Mouse (Mus musculus): ENCODE results near the gene Slc29a4. TPM values are rescaled to one million over a fixed set of nuclear protein-coding genes. Genes with fewer than 3 reads are reported as not detected.

The Slc29a4 gene
- polyA plus RNA-seq, 1 experiment = 2.6 TPM

GRCm38 (mm10) chr5:142739941-142740340 lies 47.6 kb downstream of the Slc29a4 start:
- no peak for TF ChIP-seq POLR2A (IDR thresholded peaks at IDR 0.05; ENCODE audit: low read depth, low read length)
- TF ChIP-seq CTCF (IDR thresholded peaks at IDR 0.05; ENCODE audit: extremely low read depth, insufficient read length, insufficient replicate concordance, low read depth, low read length) = no peak
- Histone ChIP-seq H3K27ac (ENCODE audit: insufficient read depth, low read depth, low read length) (no peak overlapping the region), H3K36me3 (ENCODE audit: control insufficient read depth, insufficient read depth, low read length) (peaks cover 73% of the 10 kb centered on the region), H3K4me3 (ENCODE audit: low read depth, low read length) (no peak overlapping the region), H3K27me3 (ENCODE audit: control insufficient read depth, insufficient read depth, low read length) (no peaks in the 10 kb centered on the region), H3K4me1 (ENCODE audit: control insufficient read depth, insufficient read depth, insufficient read length, low read length) (no peaks in the 10 kb centered on the region)
- WGBS = 57% methylated on average over 8 of the region's 8 CpGs

GRCm38 (mm10) chr5:142747026-142747629 lies 54.8 kb downstream of the Slc29a4 start:
- Histone ChIP-seq H3K36me3 (ENCODE audit: control insufficient read depth, insufficient read depth, low read length) (peaks cover 65% of the 10 kb centered on the region), H3K4me1 (ENCODE audit: control insufficient read depth, insufficient read depth, insufficient read length, low read length) (no peaks in the 10 kb centered on the region), H3K27me3 (ENCODE audit: control insufficient read depth, insufficient read depth, low read length) (no peaks in the 10 kb centered on the region), H3K27ac (ENCODE audit: insufficient read depth, low read depth, low read length) (no peak overlapping the region), H3K4me3 (ENCODE audit: low read depth, low read length) (no peak overlapping the region)
- TF ChIP-seq CTCF (IDR thresholded peaks at IDR 0.05; ENCODE audit: extremely low read depth, insufficient read length, insufficient replicate concordance, low read depth, low read length) = no peak
- no peak for TF ChIP-seq POLR2A (IDR thresholded peaks at IDR 0.05; ENCODE audit: low read depth, low read length)
- 75% methylated on average over 12 of the region's 12 CpGs for WGBS

GRCm38 (mm10) chr5:142750173-142750572 lies 57.9 kb downstream of the Slc29a4 start:
- WGBS = 88% methylated on average over 11 of the region's 11 CpGs
- TF ChIP-seq CTCF (IDR thresholded peaks at IDR 0.05; ENCODE audit: extremely low read depth, insufficient read length, insufficient replicate concordance, low read depth, low read length) (no peak), POLR2A (IDR thresholded peaks at IDR 0.05; ENCODE audit: low read depth, low read length) (no peak)
- H3K36me3 ChIP-seq (ENCODE audit: control insufficient read depth, insufficient read depth, low read length) = peaks cover 63% of the 10 kb centered on the region

GRCm38 (mm10) chr5:142752241-142752640 lies 59.9 kb downstream of the Slc29a4 start:
- H3K4me1 ChIP-seq (ENCODE audit: control insufficient read depth, insufficient read depth, insufficient read length, low read length) = no peaks in the 10 kb centered on the region
- TF ChIP-seq POLR2A (IDR thresholded peaks at IDR 0.05; ENCODE audit: low read depth, low read length) = no peak
- no peak for TF ChIP-seq CTCF (IDR thresholded peaks at IDR 0.05; ENCODE audit: extremely low read depth, insufficient read length, insufficient replicate concordance, low read depth, low read length)
- H3K36me3 ChIP-seq (ENCODE audit: control insufficient read depth, insufficient read depth, low read length) = peaks cover 76% of the 10 kb centered on the region
- H3K4me3 ChIP-seq (ENCODE audit: low read depth, low read length) = no peak overlapping the region
- no peaks in the 10 kb centered on the region for H3K27me3 ChIP-seq (ENCODE audit: control insufficient read depth, insufficient read depth, low read length)
- H3K27ac ChIP-seq (ENCODE audit: insufficient read depth, low read depth, low read length) = no peak overlapping the region
- 90% methylated on average over 13 of the region's 13 CpGs for whole genome bisulfite sequencing

More at GRCm38 (mm10) chr5:142750173-142750572, 57.9 kb downstream of the Slc29a4 start:
- no peak overlapping the region for H3K4me3 ChIP-seq (ENCODE audit: low read depth, low read length)
- no peaks in the 10 kb centered on the region for H3K27me3 ChIP-seq (ENCODE audit: control insufficient read depth, insufficient read depth, low read length)
- no peaks in the 10 kb centered on the region for H3K4me1 ChIP-seq (ENCODE audit: control insufficient read depth, insufficient read depth, insufficient read length, low read length)
- no peak overlapping the region for H3K27ac ChIP-seq (ENCODE audit: insufficient read depth, low read depth, low read length)

GRCm38 (mm10) chr5:142759786-142760185 lies 67.5 kb downstream of the Slc29a4 start:
- no peak overlapping the region for H3K4me3 ChIP-seq (ENCODE audit: low read depth, low read length)
- peaks cover 86% of the 10 kb centered on the region for H3K36me3 ChIP-seq (ENCODE audit: control insufficient read depth, insufficient read depth, low read length)
- no peak overlapping the region for H3K27ac ChIP-seq (ENCODE audit: insufficient read depth, low read depth, low read length)
- H3K4me1 ChIP-seq (ENCODE audit: control insufficient read depth, insufficient read depth, insufficient read length, low read length) = no peaks in the 10 kb centered on the region
- TF ChIP-seq POLR2A (IDR thresholded peaks at IDR 0.05; ENCODE audit: low read depth, low read length) (no peak), CTCF (IDR thresholded peaks at IDR 0.05; ENCODE audit: extremely low read depth, insufficient read length, insufficient replicate concordance, low read depth, low read length) (no peak)
- no peaks in the 10 kb centered on the region for H3K27me3 ChIP-seq (ENCODE audit: control insufficient read depth, insufficient read depth, low read length)
- WGBS = 89% methylated on average over 8 of the region's 8 CpGs

GRCm38 (mm10) chr5:142761326-142761983 lies 69.1 kb downstream of the Slc29a4 start:
- H3K4me3 ChIP-seq (ENCODE audit: low read depth, low read length) = no peak overlapping the region
- peaks cover 87% of the 10 kb centered on the region for H3K36me3 ChIP-seq (ENCODE audit: control insufficient read depth, insufficient read depth, low read length)
- H3K27ac ChIP-seq (ENCODE audit: insufficient read depth, low read depth, low read length) = no peak overlapping the region
- no peak for TF ChIP-seq CTCF (IDR thresholded peaks at IDR 0.05; ENCODE audit: extremely low read depth, insufficient read length, insufficient replicate concordance, low read depth, low read length)
- no peak for TF ChIP-seq POLR2A (IDR thresholded peaks at IDR 0.05; ENCODE audit: low read depth, low read length)
- H3K27me3 ChIP-seq (ENCODE audit: control insufficient read depth, insufficient read depth, low read length) = no peaks in the 10 kb centered on the region
- WGBS = 89% methylated on average over 16 of the region's 16 CpGs
- H3K4me1 ChIP-seq (ENCODE audit: control insufficient read depth, insufficient read depth, insufficient read length, low read length) = no peaks in the 10 kb centered on the region

GRCm38 (mm10) chr5:142762082-142762807 lies 69.9 kb downstream of the Slc29a4 start:
- Histone ChIP-seq H3K27ac (ENCODE audit: insufficient read depth, low read depth, low read length) (no peak overlapping the region), H3K27me3 (ENCODE audit: control insufficient read depth, insufficient read depth, low read length) (no peaks in the 10 kb centered on the region), H3K4me1 (ENCODE audit: control insufficient read depth, insufficient read depth, insufficient read length, low read length) (no peaks in the 10 kb centered on the region), H3K4me3 (ENCODE audit: low read depth, low read length) (no peak overlapping the region), H3K36me3 (ENCODE audit: control insufficient read depth, insufficient read depth, low read length) (peaks cover 87% of the 10 kb centered on the region)
- TF ChIP-seq CTCF (IDR thresholded peaks at IDR 0.05; ENCODE audit: extremely low read depth, insufficient read length, insufficient replicate concordance, low read depth, low read length) (no peak), POLR2A (IDR thresholded peaks at IDR 0.05; ENCODE audit: low read depth, low read length) (no peak)
- 91% methylated on average over 21 of the region's 21 CpGs for WGBS
